ENCODE assay signal across 8 mouse cellular contexts in the genomic region with DNA sequence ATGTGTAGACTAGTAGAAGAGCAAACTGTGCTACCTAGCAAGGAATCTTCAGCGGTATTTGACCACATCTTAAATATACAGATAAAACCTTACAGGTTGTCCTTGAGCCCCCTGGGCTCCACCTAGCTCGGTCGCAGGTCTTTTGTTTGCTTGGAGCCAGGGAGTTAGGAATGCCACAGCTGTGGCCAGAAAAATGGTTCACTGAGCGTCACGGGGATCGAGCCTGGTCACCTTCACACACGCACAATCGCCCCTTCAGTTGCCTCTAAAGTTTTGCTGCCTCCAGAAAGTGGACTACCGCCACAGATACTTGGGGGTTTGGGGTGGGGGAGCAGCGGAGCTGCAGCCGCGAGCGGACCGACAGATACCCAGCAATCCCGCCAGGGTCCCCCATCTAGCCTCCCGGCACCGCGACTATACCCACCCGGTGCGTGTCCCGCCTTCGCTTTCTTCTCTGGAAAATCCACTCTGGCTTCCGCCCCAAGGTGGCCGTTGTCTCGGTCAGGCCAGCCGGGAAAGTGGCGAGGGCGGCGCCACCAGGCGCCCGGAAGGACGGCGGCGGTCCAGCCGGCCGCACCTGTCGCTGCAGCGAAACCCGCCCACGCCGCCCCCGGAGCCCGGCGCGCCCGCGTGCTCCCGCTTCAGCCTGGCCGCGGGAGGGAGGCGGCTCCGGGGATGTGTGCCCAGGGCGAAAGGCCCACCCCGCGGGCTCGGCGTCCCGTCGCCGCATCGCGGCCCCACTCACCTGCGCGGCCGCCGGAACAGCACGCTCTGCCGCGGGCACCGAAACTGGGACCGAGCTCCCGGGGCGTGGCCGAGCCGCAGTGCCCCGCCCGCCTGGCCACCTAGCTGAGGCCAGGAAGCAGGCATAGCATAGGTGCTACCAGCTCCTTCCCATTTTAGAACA. TPM values are rescaled to one million over a fixed set of nuclear protein-coding genes. Genes with fewer than 3 reads are reported as not detected.
A peak's percentile ranks its signal among the peaks of the same experiment; 100 is the strongest.
DNase-seq lines count a peak whose midpoint lies in the region; ATAC-seq and TF ChIP-seq lines count a peak whose summit lies in the region.

A gene (minus strand): TSS at position 791 of the 907 bp plus-strand sequence.

- no peak within 1 kb of the TSS for H3K27ac ChIP-seq in bone marrow macrophage, adult 2 months (ENCODE audit: insufficient read depth, low read depth, low read length)
- H3K27ac ChIP-seq in lung, embryonic 15.5 days = peak within 1 kb of the TSS; percentile 87

- no peaks in the 10 kb centered on the region for H3K4me1 ChIP-seq in bone marrow macrophage, adult 2 months (ENCODE audit: control insufficient read depth, insufficient read depth, low read length)
- peaks cover 12% of the 10 kb centered on the region for H3K4me1 ChIP-seq in erythroblast, embryonic 14.5 days (ENCODE audit: control insufficient read depth)
- no peaks in the 10 kb centered on the region for H3K4me1 ChIP-seq in lung, embryonic 15.5 days

- peak; percentile 84 for ATAC-seq in lung, embryonic 15.5 days (ENCODE audit: borderline replicate concordance, extremely low read depth, low FRiP score, low TSS enrichment)
- ATAC-seq in neutrophil, adult 5-6 weeks (ENCODE audit: extremely low read depth, insufficient number of reproducible peaks, low FRiP score, poor library complexity, severe bottlenecking) = peak; percentile 55; the same call in 1 of the 2 replicates

- 0 out of 2 replicates have a peak, but pooled peaks have one; percentile 11 for TF ChIP-seq CTCF in bone marrow macrophage, adult 2 months (IDR thresholded peaks at IDR 0.05; ENCODE audit: low read depth, low read length)

- H3K9me3 ChIP-seq in erythroblast, embryonic 14.5 days (ENCODE audit: control insufficient read depth, low read length) = no peaks in the 10 kb centered on the region
- no peaks in the 10 kb centered on the region for H3K9me3 ChIP-seq in lung, embryonic 15.5 days

- peak within 1 kb of the TSS; percentile 50 for H3K9ac ChIP-seq in lung, embryonic 15.5 days

- 6% methylated on average over 70 of the region's 77 CpGs for WGBS in lung, embryonic 15.5 days

- intact Hi-C loops in heart, postnatal 14 days (cut with DNase I) = loop anchor here (1.0 kb wide), 1 partner anchor 124 kb away; a partner anchor contains a TSS

- peak within 1 kb of the TSS; percentile 74 for H3K4me2 ChIP-seq in lung, embryonic 15.5 days

- H3K27me3 ChIP-seq in erythroblast, embryonic 14.5 days (ENCODE audit: control insufficient read depth) = peaks cover 10% of the 10 kb centered on the region
- H3K27me3 ChIP-seq in lung, embryonic 15.5 days = peaks cover 11% of the 10 kb centered on the region

- H3K36me3 ChIP-seq in erythroblast, embryonic 14.5 days (ENCODE audit: control insufficient read depth) = peaks cover 43% of the 10 kb centered on the region
- H3K36me3 ChIP-seq in lung, embryonic 15.5 days = peaks cover 30% of the 10 kb centered on the region

- no peak for TF ChIP-seq POLR2A in bone marrow macrophage, adult 2 months (IDR thresholded peaks at IDR 0.05; ENCODE audit: borderline replicate concordance, low read depth, low read length)

- DNase-seq in CD4-positive, CD25-positive, alpha-beta regulatory T cell, adult 2 months (ENCODE audit: low read depth, low spot score) = peak; percentile 67
- peak; percentile 43 to 51 for DNase-seq in heart, postnatal 14 days
- peak; percentile 71 to 88 for DNase-seq in kidney, postnatal 36 days
- peak; percentile 22 for DNase-seq in thymus, postnatal 0 days (ENCODE audit: low spot score)

- H3K4me3 ChIP-seq in bone marrow macrophage, adult 2 months (ENCODE audit: insufficient read depth, low read length) = peak within 1 kb of the TSS; percentile 55
- H3K4me3 ChIP-seq in erythroblast, embryonic 14.5 days (replicated peaks) = peak within 1 kb of the TSS; percentile 70
- H3K4me3 ChIP-seq in lung, embryonic 15.5 days = peak within 1 kb of the TSS; percentile 59

RNA-seq across cellular contexts. Expression of the gene that starts here (rescaled TPM):
- 0.47 TPM in 1 of 2 replicates, not detected in the other for polyA plus RNA-seq in bone marrow macrophage, adult 2 months (2012; ENCODE audit: insufficient read depth, insufficient read length, missing spikeins)
- polyA plus RNA-seq in erythroblast, embryonic 14.5 days (2012) = not detected in 2 replicates
- under 1 TPM; 0.29 to 0.50 TPM for total RNA-seq in heart, postnatal 14 days (2021)
- 11.1 and 11.7 TPM in 2 replicates for polyA plus RNA-seq in lung, embryonic 15.5 days (2015; fragmentation: Nextera tagmentation; extraction: Ambion mirVana)
- total RNA-seq in neutrophil, adult 5-6 weeks (2017) = 9.8 TPM in 2 replicates
- polyA plus RNA-seq in thymus, postnatal 0 days (2015; fragmentation: Nextera tagmentation; extraction: Ambion mirVana) = 1.5 TPM in 2 replicates

Comparison
In these comparisons a context has a peak if more than half of its experiments do, and no peak if none do; other contexts are left out.
1. Peak in DNase-seq in heart, postnatal 14 days; RNA of the gene not detected or under 1 TPM.
2. DNase-seq: peak in every context shown above with its lines; median percentile 80 in kidney, postnatal 36 days; 67 in CD4-positive, CD25-positive, alpha-beta regulatory T cell, adult 2 months; 47 in heart, postnatal 14 days; 22 in thymus, postnatal 0 days.